Mouse (Mus musculus) brain, adult 2 months (tissue): ENCODE results near the gene Bricd5.

ENCODE experiments used
- DNase-seq: peaks from one replicate; pipeline ENCODE4 v3.0.0; 2011; ENCODE audit warnings: low read depth, low spot score

The Bricd5 gene

GRCm38 (mm10) chr17:24524734-24525133 is 51.0 kb downstream of the Bricd5 start:
- no peak for DNase-seq
